Mouse (Mus musculus): ENCODE measurements around the gene Aicda.

- TF ChIP-seq ZC3H11A (IDR thresholded peaks at IDR 0.05; ENCODE audit: borderline replicate concordance, low read depth, low read length) (0 out of 2 replicates have a peak, but pooled peaks have one; percentile 26), MAFK (IDR thresholded peaks at IDR 0.05; ENCODE audit: insufficient read depth, low read depth, low read length) (0 out of 2 replicates have a peak, but pooled peaks have one; percentile 21), CHD2 (IDR thresholded peaks at IDR 0.05; ENCODE audit: low read depth, low read length) (no peak), HCFC1 (IDR thresholded peaks at IDR 0.05; ENCODE audit: borderline replicate concordance, insufficient read depth, low read length) (no peak), ZNF384 (IDR thresholded peaks at IDR 0.05; ENCODE audit: low read depth, low read length) (peak; percentile 98)
Measured at GRCm38 (mm10) chr6:122556959-122557561, 3.5 kb downstream of the Aicda start.

All from ES-E14 (cell line).